Mouse (Mus musculus): ENCODE measurements around the gene Traf2. TPM values are rescaled to one million over a fixed set of nuclear protein-coding genes. Genes with fewer than 3 reads are reported as not detected.

The Traf2 gene
- 11.9 and 12.1 TPM in 2 replicates for polyA plus RNA-seq (2015; fragmentation: Nextera tagmentation; extraction: Ambion mirVana)

GRCm38 (mm10) chr2:25546811-25547491 is at the start of gene Traf2:
TSS of gene Traf2 (minus strand) at chr2:25546940.

GRCm38 (mm10) chr2:25581294-25581864 is 34.6 kb upstream of the Traf2 start, which contains the start of gene Ajm1:
TSS of gene Ajm1 (minus strand) at chr2:25581757.

DNA sequence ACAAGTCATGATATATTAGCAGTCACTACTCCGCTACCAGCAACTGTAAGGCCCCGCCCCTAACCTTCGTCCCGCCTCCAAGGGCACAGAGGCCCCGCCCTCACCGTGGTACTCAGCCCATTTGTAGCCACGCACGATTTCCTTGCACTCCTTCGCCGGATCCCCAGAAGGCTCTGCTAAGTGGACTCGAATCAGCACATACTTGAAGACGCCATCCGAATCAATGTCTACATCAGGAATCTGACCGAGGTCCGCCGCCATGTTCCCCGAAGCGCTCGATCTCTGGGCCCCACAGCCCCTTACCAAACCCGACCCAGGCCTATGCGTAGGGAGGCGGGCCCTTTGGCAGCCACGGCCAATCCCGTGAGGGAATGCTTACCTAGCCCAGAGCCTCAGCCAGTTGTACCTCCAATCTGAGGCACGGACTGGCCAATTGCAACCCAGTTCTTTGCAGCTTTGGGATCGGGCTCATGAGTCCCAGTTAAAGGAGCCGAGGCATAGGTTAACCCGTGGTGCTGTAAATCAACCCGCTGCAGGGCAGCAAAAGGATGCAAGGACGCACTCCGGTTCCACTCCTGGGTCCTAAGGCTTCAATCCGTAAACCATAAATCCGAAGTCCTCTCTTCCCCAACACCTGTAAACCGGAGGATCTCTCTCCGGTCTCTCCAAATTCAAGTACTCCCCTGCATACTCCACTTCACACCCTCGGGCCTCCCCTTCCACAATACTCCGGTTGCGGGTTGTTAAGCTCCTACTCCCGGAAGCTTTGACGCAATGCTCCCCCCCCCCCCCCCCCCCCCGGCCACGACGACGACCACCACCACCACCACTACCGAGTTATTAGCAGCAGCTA is 28.1 kb upstream of the Traf2 start, which contains the start of the genes Mamdc4 and Phpt1:
Gene Mamdc4 (minus strand): TSS at position 267 of the 853 bp plus-strand sequence.
Gene Phpt1 (minus strand): TSS at position 646 of the 853 bp plus-strand sequence.

DNA sequence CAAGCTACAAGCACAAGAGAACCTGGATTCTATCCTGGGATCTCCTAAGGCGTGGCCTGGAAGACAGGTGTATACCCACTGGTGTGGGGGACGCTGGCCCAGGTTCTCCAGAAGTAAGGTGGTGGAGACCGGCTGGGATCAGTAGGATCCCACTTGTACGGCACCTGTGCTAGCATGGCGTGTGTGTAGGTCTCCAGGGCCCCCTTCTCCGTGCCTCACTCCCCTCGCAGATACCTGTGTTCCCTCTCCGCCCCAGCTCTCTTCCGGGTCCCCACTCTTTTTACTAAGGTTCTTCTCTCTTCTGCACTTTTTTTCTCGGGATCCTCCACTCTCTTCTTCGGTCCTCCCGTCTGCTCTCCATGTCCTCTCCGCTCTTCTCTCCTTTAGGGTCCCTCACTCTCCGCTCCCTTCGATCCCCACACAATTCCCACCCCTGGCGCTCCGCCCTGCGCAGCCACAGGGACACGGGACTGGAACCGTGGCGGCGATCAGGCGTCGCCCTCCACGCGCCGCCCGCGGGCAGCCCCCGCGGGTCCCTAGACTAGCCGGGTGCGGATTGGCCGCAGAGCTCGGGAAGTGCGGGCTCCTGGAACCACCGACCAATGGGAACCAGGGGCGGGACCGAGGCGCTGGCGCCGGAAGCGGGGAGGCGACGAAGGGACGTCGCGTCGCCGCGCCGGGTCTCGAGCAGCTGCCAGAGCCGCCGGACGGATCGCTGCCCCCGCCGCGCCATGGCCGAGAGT is 10.7 kb upstream of the Traf2 start, which contains the start of gene Edf1:
Gene Edf1 (plus strand): TSS at position 627 of the 743 bp plus-strand sequence.

DNA sequence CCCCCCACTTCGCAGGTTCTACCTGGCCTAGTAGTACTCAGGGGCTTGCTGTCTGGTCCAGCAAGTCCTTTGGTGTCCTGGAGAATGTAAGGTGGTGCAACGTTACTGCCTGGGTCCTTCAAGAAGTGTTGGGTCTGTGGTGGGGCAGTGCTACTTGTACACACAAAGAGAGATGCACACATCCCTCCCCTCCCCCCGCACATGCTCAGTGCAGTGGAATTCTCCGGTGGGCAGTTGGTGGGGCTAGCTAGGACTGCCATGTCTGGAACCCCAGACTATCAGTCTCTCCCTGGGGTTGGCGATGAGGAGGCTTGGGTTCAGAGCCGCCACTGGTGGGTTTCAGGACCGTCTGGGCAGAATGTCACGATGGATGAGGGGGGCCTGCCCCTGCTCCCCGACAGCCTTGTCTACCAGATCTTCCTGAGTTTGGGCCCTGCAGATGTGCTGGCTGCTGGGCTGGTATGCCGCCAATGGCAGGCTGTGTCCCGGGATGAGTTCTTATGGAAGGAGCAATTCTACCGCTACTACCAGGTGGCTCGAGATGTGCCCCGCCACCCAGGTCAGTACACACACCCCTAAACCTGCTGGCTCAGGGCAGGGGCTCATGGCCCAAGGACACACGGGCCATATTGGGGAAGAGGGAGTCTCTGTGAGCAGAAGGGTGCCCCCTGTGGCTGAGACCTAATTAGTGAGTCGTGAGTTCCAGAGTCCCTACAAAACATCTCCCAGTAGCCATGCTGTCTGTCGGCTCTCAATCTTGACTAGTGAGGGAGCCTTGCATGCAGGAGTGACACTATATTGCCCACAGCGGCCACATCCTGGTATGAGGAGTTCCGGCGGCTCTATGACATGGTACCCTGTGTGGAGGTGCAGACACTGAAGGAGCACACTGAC is 44.9 kb downstream of the Traf2 start, which contains the start of gene C8g:
Gene C8g (minus strand): TSS at position 127 of the 894 bp plus-strand sequence.

DNA sequence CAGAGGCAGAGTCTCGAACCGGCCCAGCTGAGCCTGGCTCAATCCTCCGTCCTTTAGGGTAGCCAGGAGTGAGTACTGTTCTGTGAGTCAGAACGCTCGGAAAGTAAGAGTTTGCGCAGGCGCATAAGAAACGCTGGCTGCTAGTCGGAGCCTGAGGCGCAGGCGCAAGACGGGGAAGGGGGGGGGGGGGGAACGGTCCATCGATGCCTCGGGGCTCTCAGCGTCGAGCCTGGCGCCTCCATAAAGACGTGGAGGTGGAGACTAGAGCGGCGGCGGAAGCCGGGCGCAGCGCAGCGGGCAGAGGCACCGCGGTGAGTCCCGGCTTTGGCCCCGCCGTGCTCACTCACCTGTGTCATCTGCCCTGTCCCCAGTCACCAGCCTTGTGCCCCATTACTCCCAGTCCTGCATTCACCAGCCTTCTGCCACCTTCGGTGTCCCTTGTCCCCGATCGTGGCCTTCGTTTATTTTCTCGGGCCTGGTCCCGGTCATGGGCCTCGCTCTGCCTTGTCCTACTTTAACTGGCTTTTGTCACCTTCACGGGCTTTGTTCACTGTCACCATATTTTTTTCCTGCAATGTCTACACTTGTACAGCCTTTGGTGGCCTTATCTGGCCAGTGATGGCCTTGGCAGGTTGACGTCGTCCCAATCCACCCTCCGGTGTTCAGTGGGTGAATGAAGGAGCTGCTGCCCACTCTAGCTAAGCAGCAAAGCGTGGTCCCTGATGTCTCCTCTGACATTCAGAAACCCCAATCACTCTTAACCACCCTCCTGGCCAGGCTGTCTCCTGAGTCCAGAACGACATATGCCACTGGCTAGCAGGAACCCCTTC is 45.9 kb downstream of the Traf2 start, which contains the start of gene Fbxw5:
Gene Fbxw5 (plus strand): TSS at position 175 of the 830 bp plus-strand sequence.

GRCm38 (mm10) chr2:25493476-25493961 is 53.2 kb downstream of the Traf2 start, which contains the start of gene Lcn12:
TSS of gene Lcn12 (minus strand) at chr2:25493911.

GRCm38 (mm10) chr2:25469969-25470368 is 76.8 kb downstream of the Traf2 start, which contains the start of gene Ptgds:
TSS of gene Ptgds (minus strand) at chr2:25470046.

Other genes starting within 250 kb of the Traf2 start
- 89.6 and 112 TPM in 2 replicates for gene Grin1, start 227.8 kb downstream of the Traf2 start, polyA plus RNA-seq (2015; fragmentation: Nextera tagmentation; extraction: Ambion mirVana)
- gene Man1b1, start 214.6 kb downstream of the Traf2 start, polyA plus RNA-seq (2015; fragmentation: Nextera tagmentation; extraction: Ambion mirVana): 46.6 and 48.4 TPM in 2 replicates
- gene Dpp7, start 190.6 kb downstream of the Traf2 start, polyA plus RNA-seq (2015; fragmentation: Nextera tagmentation; extraction: Ambion mirVana): 20.6 and 20.9 TPM in 2 replicates
- 19.7 and 22.7 TPM in 2 replicates for gene Uap1l1, start 181.3 kb downstream of the Traf2 start, polyA plus RNA-seq (2015; fragmentation: Nextera tagmentation; extraction: Ambion mirVana)
- gene Sapcd2, start 174.6 kb downstream of the Traf2 start, polyA plus RNA-seq (2015; fragmentation: Nextera tagmentation; extraction: Ambion mirVana): 16.8 and 18.2 TPM in 2 replicates
- gene Entpd2, start 151.1 kb downstream of the Traf2 start, polyA plus RNA-seq (2015; fragmentation: Nextera tagmentation; extraction: Ambion mirVana): 15.6 and 17.4 TPM in 2 replicates
- gene Npdc1, start 147.6 kb downstream of the Traf2 start, polyA plus RNA-seq (2015; fragmentation: Nextera tagmentation; extraction: Ambion mirVana): 405 and 457 TPM in 2 replicates
- gene Fut7, start 123.7 kb downstream of the Traf2 start, polyA plus RNA-seq (2015; fragmentation: Nextera tagmentation; extraction: Ambion mirVana): 0.30 and 0.41 TPM in 2 replicates
- gene Abca2, start 118.2 kb downstream of the Traf2 start, polyA plus RNA-seq (2015; fragmentation: Nextera tagmentation; extraction: Ambion mirVana): 11.5 and 17.0 TPM in 2 replicates
- 1.3 and 1.8 TPM in 2 replicates for gene Clic3, start 90.1 kb downstream of the Traf2 start, polyA plus RNA-seq (2015; fragmentation: Nextera tagmentation; extraction: Ambion mirVana)
- 131 and 140 TPM in 2 replicates for gene Paxx, start 85.8 kb downstream of the Traf2 start, polyA plus RNA-seq (2015; fragmentation: Nextera tagmentation; extraction: Ambion mirVana)
- 1,109 and 2,669 TPM in 2 replicates for gene Ptgds, start 76.9 kb downstream of the Traf2 start, polyA plus RNA-seq (2015; fragmentation: Nextera tagmentation; extraction: Ambion mirVana)
- not detected in 2 replicates for gene Lcn12, start 53.0 kb downstream of the Traf2 start, polyA plus RNA-seq (2015; fragmentation: Nextera tagmentation; extraction: Ambion mirVana)
- gene Fbxw5, start 46.2 kb downstream of the Traf2 start, polyA plus RNA-seq (2015; fragmentation: Nextera tagmentation; extraction: Ambion mirVana): 103 and 115 TPM in 2 replicates
- 6.2 TPM in 2 replicates for gene C8g, start 45.2 kb downstream of the Traf2 start, polyA plus RNA-seq (2015; fragmentation: Nextera tagmentation; extraction: Ambion mirVana)
- gene Edf1, start 10.9 kb upstream of the Traf2 start, polyA plus RNA-seq (2015; fragmentation: Nextera tagmentation; extraction: Ambion mirVana): 403 and 421 TPM in 2 replicates
- gene Mamdc4, start 27.9 kb upstream of the Traf2 start, polyA plus RNA-seq (2015; fragmentation: Nextera tagmentation; extraction: Ambion mirVana): 1.0 and 3.1 TPM in 2 replicates
- gene Phpt1, start 28.3 kb upstream of the Traf2 start, polyA plus RNA-seq (2015; fragmentation: Nextera tagmentation; extraction: Ambion mirVana): 251 and 258 TPM in 2 replicates
- 20.4 and 21.5 TPM in 2 replicates for gene Ajm1, start 34.8 kb upstream of the Traf2 start, polyA plus RNA-seq (2015; fragmentation: Nextera tagmentation; extraction: Ambion mirVana)
- 56.5 and 61.3 TPM in 2 replicates for gene Rabl6, start 61.6 kb upstream of the Traf2 start, polyA plus RNA-seq (2015; fragmentation: Nextera tagmentation; extraction: Ambion mirVana)
- 0.45 and 0.50 TPM in 2 replicates for gene Ccdc183, start 70.7 kb upstream of the Traf2 start, polyA plus RNA-seq (2015; fragmentation: Nextera tagmentation; extraction: Ambion mirVana)
- gene Tmem141, start 75.1 kb upstream of the Traf2 start, polyA plus RNA-seq (2015; fragmentation: Nextera tagmentation; extraction: Ambion mirVana): 63.4 and 65.7 TPM in 2 replicates
- gene Fcna, start 81.1 kb upstream of the Traf2 start, polyA plus RNA-seq (2015; fragmentation: Nextera tagmentation; extraction: Ambion mirVana): 13.4 and 13.6 TPM in 2 replicates
- not detected in 2 replicates for gene Lcn8, start 106.2 kb upstream of the Traf2 start, polyA plus RNA-seq (2015; fragmentation: Nextera tagmentation; extraction: Ambion mirVana)
- gene Lcn5, start 111.0 kb upstream of the Traf2 start, polyA plus RNA-seq (2015; fragmentation: Nextera tagmentation; extraction: Ambion mirVana): not detected in 2 replicates
- gene Lcn6, start 129.8 kb upstream of the Traf2 start, polyA plus RNA-seq (2015; fragmentation: Nextera tagmentation; extraction: Ambion mirVana): not detected in 2 replicates
- gene Lcn10, start 135.8 kb upstream of the Traf2 start, polyA plus RNA-seq (2015; fragmentation: Nextera tagmentation; extraction: Ambion mirVana): not detected in 2 replicates
- gene Obp2a, start 153.1 kb upstream of the Traf2 start, polyA plus RNA-seq (2015; fragmentation: Nextera tagmentation; extraction: Ambion mirVana): not detected in 2 replicates
- gene Bmyc, start 159.8 kb upstream of the Traf2 start, polyA plus RNA-seq (2015; fragmentation: Nextera tagmentation; extraction: Ambion mirVana): 259 and 263 TPM in 2 replicates
- gene Obp2b, start 190.1 kb upstream of the Traf2 start, polyA plus RNA-seq (2015; fragmentation: Nextera tagmentation; extraction: Ambion mirVana): not detected in 2 replicates
- not detected in 2 replicates for gene Lcn3, start 218.6 kb upstream of the Traf2 start, polyA plus RNA-seq (2015; fragmentation: Nextera tagmentation; extraction: Ambion mirVana)
- gene Lcn11, start 230.1 kb upstream of the Traf2 start, polyA plus RNA-seq (2015; fragmentation: Nextera tagmentation; extraction: Ambion mirVana): not detected in 2 replicates
- not detected in 2 replicates for gene Gm13539, start 235.3 kb upstream of the Traf2 start, polyA plus RNA-seq (2015; fragmentation: Nextera tagmentation; extraction: Ambion mirVana)